Mouse (Mus musculus): ENCODE measurements around the gene Igsf21. TPM values are rescaled to one million over a fixed set of nuclear protein-coding genes. Genes with fewer than 3 reads are reported as not detected.
A peak's percentile ranks its signal among the peaks of the same experiment; 100 is the strongest.

Gene Igsf21
- 2.9 and 3.9 TPM in 2 replicates for polyA plus RNA-seq (2016; fragmentation: Nextera tagmentation; extraction: Ambion mirVana)

DNA sequence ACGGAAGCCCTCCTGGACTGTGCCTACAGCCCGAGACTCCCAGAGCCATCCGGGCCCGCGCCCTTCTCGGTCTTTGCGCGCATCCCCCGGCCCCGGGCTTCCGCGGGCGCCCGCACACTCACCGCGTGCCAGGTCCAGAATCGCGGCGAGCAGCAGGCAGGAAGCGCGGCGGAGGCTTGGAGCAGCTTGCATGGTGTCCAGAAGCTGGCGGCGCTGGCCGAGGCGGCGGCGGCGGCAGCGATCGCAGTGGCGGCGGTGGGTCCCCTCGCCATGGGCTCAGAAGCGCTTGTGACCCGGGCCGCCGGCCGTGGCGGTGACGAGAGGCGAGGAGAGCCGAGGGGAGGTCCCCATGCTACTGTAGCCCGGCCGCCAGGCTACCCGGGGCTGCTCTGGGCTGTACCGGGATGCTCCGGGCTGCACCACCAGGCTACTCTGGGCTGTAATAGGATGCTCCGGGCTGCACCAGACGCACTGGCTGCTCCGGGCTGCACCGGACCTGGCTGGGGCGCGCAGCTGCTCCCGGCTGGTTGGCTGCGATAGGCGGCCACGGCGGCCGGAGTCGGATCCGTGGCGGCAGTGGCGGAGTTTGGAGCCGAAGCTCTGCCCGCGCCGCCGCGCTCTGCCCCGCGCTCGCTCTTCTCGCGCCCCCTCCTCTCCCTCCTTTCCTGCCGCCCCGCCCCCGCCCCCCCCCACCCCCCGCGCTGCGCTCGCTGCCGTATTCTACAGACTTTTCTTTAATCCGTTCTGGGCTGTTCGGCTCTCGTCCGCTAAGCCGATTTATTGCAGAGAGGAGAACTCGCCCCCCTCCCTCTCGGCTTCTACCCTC is at the start of gene Igsf21:
Gene Igsf21, minus strand, starts transcription at position 605 of the 826 bp plus-strand sequence.
- H3K9ac ChIP-seq = peak within 1 kb of the TSS; percentile 30; the same call in 1 of the 2 replicates
- 1% methylated on average over 85 of the region's 90 CpGs for WGBS

DNA sequence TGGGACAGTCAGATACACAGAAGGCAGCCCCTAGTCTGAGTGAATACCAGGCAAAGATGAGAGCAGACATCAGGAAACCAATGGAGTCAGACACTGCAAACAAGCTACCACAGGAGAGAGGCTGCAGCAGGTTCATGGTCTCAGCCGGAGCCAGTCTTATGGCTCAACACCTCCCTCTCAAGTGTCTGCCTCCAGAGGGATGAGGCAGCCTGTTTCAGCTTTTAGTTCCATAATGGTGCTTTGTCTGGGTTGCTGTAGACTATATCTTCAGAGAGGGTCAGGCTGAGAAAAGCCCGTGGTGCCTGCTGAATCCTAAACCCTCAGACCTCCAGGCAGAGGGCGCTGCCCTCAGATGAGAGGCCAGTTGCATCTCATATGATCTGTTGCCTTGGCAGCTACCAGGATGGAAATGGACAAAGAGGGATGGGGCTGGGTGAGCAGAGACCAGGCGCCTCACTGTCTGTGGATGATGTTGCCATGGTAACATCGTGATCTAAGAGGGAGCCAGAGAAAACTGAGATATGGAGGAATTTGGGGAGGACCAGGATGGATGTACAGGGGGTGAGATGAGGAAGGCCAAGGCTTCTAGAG is 39.2 kb upstream of the Igsf21 start:
- no peak overlapping the region for H3K9ac ChIP-seq
- no peaks in the 10 kb centered on the region for H3K36me3 ChIP-seq
- no peak overlapping the region for H3K27ac ChIP-seq
- 75% methylated on average over 5 of the region's 5 CpGs for WGBS
- no peak overlapping the region for H3K4me2 ChIP-seq (replicated peaks)
- H3K4me1 ChIP-seq = no peaks in the 10 kb centered on the region
- H3K27me3 ChIP-seq = no peaks in the 10 kb centered on the region
- no peak overlapping the region for H3K4me3 ChIP-seq
- ATAC-seq (ENCODE audit: insufficient number of reproducible peaks, insufficient read depth, low FRiP score, low TSS enrichment) = no peak
- H3K9me3 ChIP-seq = no peaks in the 10 kb centered on the region

More for the DNA sequence above, at the start of gene Igsf21:
- no peaks in the 10 kb centered on the region for H3K36me3 ChIP-seq
- H3K27me3 ChIP-seq = peaks cover 91% of the 10 kb centered on the region
- H3K4me1 ChIP-seq = peaks cover 20% of the 10 kb centered on the region
- H3K4me3 ChIP-seq = peak within 1 kb of the TSS; percentile 32
- no peak within 1 kb of the TSS for H3K27ac ChIP-seq
- peak within 1 kb of the TSS; percentile 60 for H3K4me2 ChIP-seq (replicated peaks)
- ATAC-seq (ENCODE audit: insufficient number of reproducible peaks, insufficient read depth, low FRiP score, low TSS enrichment) = peak; percentile 64; the same call in 1 of the 2 replicates
- no peaks in the 10 kb centered on the region for H3K9me3 ChIP-seq

DNA sequence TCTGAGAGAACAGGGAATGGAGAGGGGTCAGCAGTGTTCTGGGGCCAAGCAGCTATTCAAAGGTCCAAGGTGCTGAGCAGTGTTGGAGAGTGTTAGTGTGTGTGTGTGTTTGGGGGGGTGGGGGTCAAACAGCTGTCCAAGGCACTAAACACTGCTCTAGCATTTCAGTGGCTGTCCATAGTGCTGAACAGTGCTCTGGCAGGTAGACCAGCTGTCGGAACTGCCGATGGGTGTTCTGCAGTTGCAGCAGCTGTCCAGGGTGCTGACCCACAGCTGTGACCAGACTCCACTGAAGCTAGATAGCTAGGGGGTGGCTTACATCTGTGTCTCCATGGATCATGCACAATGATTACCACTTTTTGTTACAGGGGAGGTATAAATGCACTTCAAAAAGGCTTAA is 36.8 kb upstream of the Igsf21 start:
- Histone ChIP-seq H3K27ac (no peak overlapping the region), H3K9me3 (0 out of 2 replicates have a peak, but pooled peaks cover 1% of the 10 kb centered on the region), H3K36me3 (no peaks in the 10 kb centered on the region), H3K4me2 (replicated peaks) (no peak overlapping the region), H3K9ac (no peak overlapping the region), H3K27me3 (no peaks in the 10 kb centered on the region), H3K4me1 (no peaks in the 10 kb centered on the region), H3K4me3 (no peak overlapping the region)
- WGBS = 2% methylated on average over 2 of the region's 2 CpGs
- ATAC-seq (ENCODE audit: insufficient number of reproducible peaks, insufficient read depth, low FRiP score, low TSS enrichment) = no peak

DNA sequence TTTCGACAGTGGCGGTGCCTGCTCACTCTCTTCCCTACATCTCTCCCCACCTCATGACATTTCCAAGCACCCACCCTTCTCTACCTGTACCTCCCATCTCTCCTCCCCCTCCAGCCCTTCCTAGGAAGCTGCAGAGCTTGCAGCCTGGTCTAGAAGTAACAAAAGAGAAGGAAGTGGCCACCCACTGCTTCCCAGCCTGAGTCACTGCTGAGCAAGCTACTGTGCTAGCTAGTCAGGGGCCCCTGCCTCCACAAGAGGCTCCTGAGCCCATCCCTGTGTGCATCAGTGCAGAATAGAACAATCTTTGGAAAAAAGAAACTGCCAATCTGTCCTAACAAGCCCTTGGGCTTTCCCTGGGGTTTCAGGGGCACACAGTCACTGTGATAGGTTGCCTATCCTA is 31.7 kb upstream of the Igsf21 start:
- no peak overlapping the region for H3K4me3 ChIP-seq
- H3K9ac ChIP-seq = no peak overlapping the region
- no peaks in the 10 kb centered on the region for H3K36me3 ChIP-seq
- no peak for ATAC-seq (ENCODE audit: insufficient number of reproducible peaks, insufficient read depth, low FRiP score, low TSS enrichment)
- no peaks in the 10 kb centered on the region for H3K27me3 ChIP-seq
- H3K4me1 ChIP-seq = no peaks in the 10 kb centered on the region
- H3K27ac ChIP-seq = no peak overlapping the region
- peaks cover 3% of the 10 kb centered on the region; the same call in 1 of the 2 replicates for H3K9me3 ChIP-seq
- 89% methylated on average over 2 of the region's 2 CpGs for WGBS
- H3K4me2 ChIP-seq (replicated peaks) = no peak overlapping the region

DNA sequence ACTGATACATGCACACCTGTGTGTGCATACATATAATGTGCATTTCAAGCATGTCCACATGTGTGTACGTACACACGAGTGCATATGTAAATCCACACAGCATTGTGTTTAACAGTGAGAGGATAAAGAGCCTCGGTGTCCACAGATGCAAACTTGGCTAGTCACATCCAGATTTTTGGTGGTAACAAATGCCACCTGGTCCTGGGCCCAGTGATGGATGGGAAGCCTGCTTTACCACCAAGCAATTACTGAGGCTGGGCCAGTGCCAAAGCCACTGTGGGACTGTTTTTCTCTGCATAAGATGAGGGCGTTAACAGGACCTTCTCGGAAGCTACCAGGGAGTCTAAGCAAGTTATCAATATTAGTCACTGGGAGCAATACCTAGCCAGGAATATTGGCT is 25.3 kb upstream of the Igsf21 start:
- no peak overlapping the region for H3K4me3 ChIP-seq
- H3K27ac ChIP-seq = no peak overlapping the region
- WGBS = 93% methylated on average over 5 of the region's 5 CpGs
- H3K4me2 ChIP-seq (replicated peaks) = no peak overlapping the region
- H3K9ac ChIP-seq = no peak overlapping the region
- ATAC-seq (ENCODE audit: insufficient number of reproducible peaks, insufficient read depth, low FRiP score, low TSS enrichment) = no peak
- no peaks in the 10 kb centered on the region for H3K27me3 ChIP-seq
- no peaks in the 10 kb centered on the region for H3K4me1 ChIP-seq
- H3K36me3 ChIP-seq = no peaks in the 10 kb centered on the region
- no peaks in the 10 kb centered on the region for H3K9me3 ChIP-seq

DNA sequence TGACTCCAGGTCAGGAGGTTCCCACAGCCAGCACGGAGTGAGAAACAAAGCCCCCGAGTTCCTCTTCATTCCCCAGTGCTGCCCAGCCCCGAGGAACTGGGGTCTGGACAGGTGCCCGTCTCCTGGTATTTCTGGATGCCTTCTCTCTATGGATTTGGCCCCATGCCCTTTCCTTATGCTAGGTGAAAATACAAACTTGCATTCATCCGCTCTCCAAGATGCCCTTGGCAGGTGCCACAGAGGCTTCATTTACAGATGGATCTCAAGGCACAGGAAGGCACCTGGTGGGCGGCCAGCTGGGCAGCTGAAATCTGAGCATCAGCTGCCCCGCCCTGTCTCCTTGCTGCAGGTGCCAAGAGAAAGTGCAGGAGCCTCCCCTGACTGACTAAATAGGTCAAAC is 23.9 kb upstream of the Igsf21 start:
- Histone ChIP-seq H3K4me2 (replicated peaks) (no peak overlapping the region), H3K4me1 (no peaks in the 10 kb centered on the region), H3K27ac (no peak overlapping the region), H3K9me3 (no peaks in the 10 kb centered on the region), H3K4me3 (no peak overlapping the region), H3K36me3 (no peaks in the 10 kb centered on the region), H3K9ac (no peak overlapping the region), H3K27me3 (no peaks in the 10 kb centered on the region)
- 78% methylated on average over 7 of the region's 7 CpGs for WGBS
- no peak for ATAC-seq (ENCODE audit: insufficient number of reproducible peaks, insufficient read depth, low FRiP score, low TSS enrichment)

DNA sequence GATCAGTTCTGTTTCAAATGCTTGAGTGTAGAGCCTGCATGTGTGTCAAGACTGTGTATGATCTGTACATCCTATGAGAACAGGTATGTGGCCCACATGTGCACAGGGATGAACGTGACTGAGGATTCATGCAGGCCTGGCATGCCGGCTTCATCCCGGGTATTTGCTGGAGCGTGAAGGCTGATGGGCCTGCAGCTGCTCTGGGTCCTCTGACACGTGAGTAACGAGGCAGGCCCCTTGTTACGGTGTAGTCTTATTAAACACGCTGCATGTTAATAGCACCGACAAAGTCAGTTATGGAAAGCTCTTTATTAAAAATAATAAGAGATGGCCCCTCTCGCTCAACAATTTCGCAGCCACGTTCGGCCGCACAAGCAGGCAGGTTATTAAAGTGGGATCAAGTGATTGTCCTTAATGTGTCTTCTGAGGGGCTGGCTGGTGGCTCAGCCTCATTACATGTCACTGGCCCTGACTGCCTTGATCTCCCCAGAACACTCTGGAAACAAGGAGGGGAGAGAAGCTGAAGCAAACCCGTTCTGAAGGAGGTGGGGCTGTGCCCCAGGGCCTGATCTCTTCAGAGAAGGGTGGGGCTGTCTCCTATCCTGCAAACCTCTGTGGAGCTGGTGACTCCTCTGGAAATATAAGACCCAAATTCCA is 22.7 kb upstream of the Igsf21 start:
- H3K9me3 ChIP-seq = no peaks in the 10 kb centered on the region
- no peak for ATAC-seq (ENCODE audit: insufficient number of reproducible peaks, insufficient read depth, low FRiP score, low TSS enrichment)
- no peaks in the 10 kb centered on the region for H3K27me3 ChIP-seq
- 86% methylated on average over 15 of the region's 15 CpGs for WGBS
- H3K9ac ChIP-seq = no peak overlapping the region
- no peaks in the 10 kb centered on the region for H3K4me1 ChIP-seq
- H3K4me2 ChIP-seq (replicated peaks) = no peak overlapping the region
- H3K36me3 ChIP-seq = no peaks in the 10 kb centered on the region
- H3K27ac ChIP-seq = no peak overlapping the region
- H3K4me3 ChIP-seq = no peak overlapping the region

DNA sequence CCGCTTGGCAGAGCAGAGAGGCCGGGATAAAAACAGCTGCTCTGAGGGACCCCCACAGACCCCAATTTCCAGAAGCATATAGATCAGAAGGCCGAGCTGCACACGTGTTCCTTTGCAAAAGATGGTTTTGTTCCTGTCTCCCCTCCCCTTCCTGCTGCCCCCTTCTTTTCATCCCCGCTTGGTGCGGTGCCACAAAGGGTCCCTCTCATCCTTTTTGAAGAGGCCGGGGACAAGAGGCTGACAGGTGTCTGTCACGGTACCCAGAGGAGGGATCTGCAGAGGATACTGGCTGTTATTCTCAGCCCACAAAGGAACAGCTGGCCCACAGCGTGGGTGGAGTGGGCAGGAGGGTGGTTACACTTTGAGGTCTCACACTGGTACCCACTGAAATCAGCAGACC is 21.3 kb upstream of the Igsf21 start:
- no peak for ATAC-seq (ENCODE audit: insufficient number of reproducible peaks, insufficient read depth, low FRiP score, low TSS enrichment)
- no peaks in the 10 kb centered on the region for H3K36me3 ChIP-seq
- H3K9me3 ChIP-seq = no peaks in the 10 kb centered on the region
- no peak overlapping the region for H3K9ac ChIP-seq
- no peak overlapping the region for H3K4me3 ChIP-seq
- H3K27ac ChIP-seq = no peak overlapping the region
- H3K4me2 ChIP-seq (replicated peaks) = no peak overlapping the region
- no peaks in the 10 kb centered on the region for H3K27me3 ChIP-seq
- WGBS = 72% methylated on average over 9 of the region's 9 CpGs
- no peaks in the 10 kb centered on the region for H3K4me1 ChIP-seq

DNA sequence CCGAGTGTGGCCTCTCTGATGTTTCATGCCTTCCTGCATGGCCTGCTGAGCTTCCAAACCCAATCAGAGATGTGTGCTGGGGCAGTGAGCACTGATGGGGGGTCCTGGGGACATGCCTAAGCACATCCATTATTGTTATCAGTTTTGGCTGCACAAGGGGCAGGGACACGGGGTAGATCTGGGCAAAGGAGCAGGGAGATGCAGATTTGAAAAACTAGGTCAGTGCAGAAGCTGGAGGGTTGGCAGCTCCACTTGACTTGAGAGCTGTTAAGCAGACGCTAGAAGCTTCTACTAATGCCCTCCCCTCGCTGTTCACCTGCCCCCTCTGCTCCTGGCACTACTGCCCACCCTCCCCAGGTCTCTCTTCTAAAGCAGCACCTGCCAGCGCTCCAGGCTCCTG is 20.5 kb upstream of the Igsf21 start:
- Histone ChIP-seq H3K4me2 (replicated peaks) (no peak overlapping the region), H3K36me3 (no peaks in the 10 kb centered on the region), H3K27me3 (no peaks in the 10 kb centered on the region), H3K4me3 (no peak overlapping the region), H3K4me1 (no peaks in the 10 kb centered on the region), H3K27ac (no peak overlapping the region), H3K9me3 (no peaks in the 10 kb centered on the region), H3K9ac (no peak overlapping the region)
- ATAC-seq (ENCODE audit: insufficient number of reproducible peaks, insufficient read depth, low FRiP score, low TSS enrichment) = no peak
- WGBS = 70% methylated on average over 5 of the region's 5 CpGs

DNA sequence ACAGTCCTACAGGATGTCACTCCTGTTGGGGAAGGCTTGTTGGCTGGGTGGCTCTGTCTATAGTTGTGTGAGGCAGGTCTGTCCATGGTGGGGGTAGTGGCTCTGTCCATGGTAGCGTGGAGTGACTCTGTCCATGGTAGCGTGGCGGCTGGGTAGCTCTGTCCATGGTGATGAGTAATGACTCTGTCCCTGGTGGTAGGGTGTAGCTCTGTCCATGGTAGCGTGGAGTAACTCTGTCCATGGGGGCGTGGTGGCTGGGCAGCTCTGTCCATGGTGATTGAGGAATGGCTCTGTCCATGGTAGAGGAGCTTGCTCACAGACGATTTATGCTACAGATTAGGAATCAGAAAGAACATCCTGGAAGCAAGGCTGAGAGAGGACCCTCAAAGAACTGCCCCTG is 12.4 kb upstream of the Igsf21 start:
- Histone ChIP-seq H3K36me3 (no peaks in the 10 kb centered on the region), H3K27ac (no peak overlapping the region), H3K4me2 (replicated peaks) (no peak overlapping the region), H3K27me3 (no peaks in the 10 kb centered on the region), H3K9me3 (no peaks in the 10 kb centered on the region), H3K4me1 (no peaks in the 10 kb centered on the region), H3K4me3 (no peak overlapping the region), H3K9ac (no peak overlapping the region)
- peak; percentile 93 for ATAC-seq (ENCODE audit: insufficient number of reproducible peaks, insufficient read depth, low FRiP score, low TSS enrichment)
- 7% methylated on average over 6 of the region's 6 CpGs for WGBS

DNA sequence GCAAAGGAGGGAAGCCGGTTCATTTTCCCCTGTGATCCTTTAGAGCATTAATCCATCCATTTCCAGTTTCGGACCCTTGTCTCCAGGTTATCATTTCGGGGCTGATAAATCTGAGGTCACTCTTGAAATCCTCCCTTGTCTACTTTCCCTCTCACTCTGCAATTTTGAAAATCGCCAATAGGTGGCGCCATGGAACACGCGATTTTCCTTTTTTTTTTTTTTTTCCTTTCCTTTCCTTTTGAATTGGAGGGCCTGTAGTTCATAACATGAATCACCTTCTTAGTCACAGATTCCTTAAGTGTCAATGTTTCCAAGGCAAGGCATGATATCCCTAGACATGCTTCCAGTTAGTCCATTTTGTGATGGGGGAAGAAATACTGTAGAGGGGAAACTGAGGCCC is 5.8 kb upstream of the Igsf21 start:
- Histone ChIP-seq H3K36me3 (no peaks in the 10 kb centered on the region), H3K4me3 (no peak overlapping the region), H3K4me2 (replicated peaks) (no peak overlapping the region), H3K9me3 (no peaks in the 10 kb centered on the region), H3K9ac (no peak overlapping the region), H3K27ac (no peak overlapping the region), H3K4me1 (no peaks in the 10 kb centered on the region), H3K27me3 (peaks cover 31% of the 10 kb centered on the region)
- WGBS = 14% methylated on average over 7 of the region's 7 CpGs
- no peak for ATAC-seq (ENCODE audit: insufficient number of reproducible peaks, insufficient read depth, low FRiP score, low TSS enrichment)
